Mouse (Mus musculus) stomach, embryonic 15.5 days (tissue): ENCODE results near the gene Mrgpra2a. TPM values are rescaled to one million over a fixed set of nuclear protein-coding genes. Genes with fewer than 3 reads are reported as not detected.
"Not testable (repeated sequence)": the region's sequence is repeated elsewhere in the genome, so short reads cannot be mapped to it uniquely, and the experiment has no call there.

Source experiments
- ATAC-seq: fragments of 200-750 bp; cut with Nextera tagmentation; 2 replicates; pipeline ENCODE4 v1.8.0; 2017; ENCODE audit warnings: low read depth, moderate number of reproducible peaks, moderate TSS enrichment; ENCODE audit not compliant: insufficient read depth, low FRiP score
- H3K27ac ChIP-seq: fragments of 300-500 bp; sonication (generic); 2 replicates; pipeline ENCODE4 v1.5.1; 2015; ENCODE audit warnings: mild to moderate bottlenecking, inconsistent platforms
- H3K27me3 ChIP-seq: fragments of 300-500 bp; sonication (generic); replicated peaks from 2 replicates; pipeline ENCODE4 v1.6.1; 2015; ENCODE audit warnings: inconsistent platforms
- H3K36me3 ChIP-seq: fragments of 300-500 bp; sonication (generic); 2 replicates; pipeline ENCODE4 v1.6.1; 2015; ENCODE audit warnings: inconsistent platforms
- H3K4me1 ChIP-seq: fragments of 300-500 bp; sonication (generic); 2 replicates; pipeline ENCODE4 v1.6.1; 2015; ENCODE audit warnings: inconsistent platforms
- H3K4me2 ChIP-seq: fragments of 300-500 bp; sonication (generic); 2 replicates; pipeline ENCODE4 v1.6.1; 2015; ENCODE audit warnings: mild to moderate bottlenecking, inconsistent platforms
- H3K4me3 ChIP-seq: fragments of 300-500 bp; sonication (generic); replicated peaks from 2 replicates; pipeline ENCODE4 v1.5.1; 2015; ENCODE audit warnings: inconsistent platforms
- H3K9ac ChIP-seq: fragments of 300-500 bp; sonication (generic); 2 replicates; pipeline ENCODE4 v1.6.1; 2015; ENCODE audit warnings: inconsistent platforms
- H3K9me3 ChIP-seq: fragments of 300-500 bp; sonication (generic); 2 replicates; pipeline ENCODE4 v1.6.1; 2016; ENCODE audit warnings: inconsistent platforms
- WGBS: fragments of 180-500 bp; shearing (Covaris S2); methylation state at CpG from one replicate; pipeline ENCODE4 v1.1.7; 2015; 5-methylcytosine and 5-hydroxymethylcytosine counted together
- polyA plus RNA-seq: library from polyadenylated mRNA; unstranded; fragments of >200 nt; fragmentation: Nextera tagmentation; extraction: Ambion mirVana; gene quantifications from 2 replicates; pipeline ENCODE4 v1.2.1, GENCODE M21; 2015

Gene Mrgpra2a
- polyA plus RNA-seq = 0.48 TPM in 1 of 2 replicates, not detected in the other

DNA sequence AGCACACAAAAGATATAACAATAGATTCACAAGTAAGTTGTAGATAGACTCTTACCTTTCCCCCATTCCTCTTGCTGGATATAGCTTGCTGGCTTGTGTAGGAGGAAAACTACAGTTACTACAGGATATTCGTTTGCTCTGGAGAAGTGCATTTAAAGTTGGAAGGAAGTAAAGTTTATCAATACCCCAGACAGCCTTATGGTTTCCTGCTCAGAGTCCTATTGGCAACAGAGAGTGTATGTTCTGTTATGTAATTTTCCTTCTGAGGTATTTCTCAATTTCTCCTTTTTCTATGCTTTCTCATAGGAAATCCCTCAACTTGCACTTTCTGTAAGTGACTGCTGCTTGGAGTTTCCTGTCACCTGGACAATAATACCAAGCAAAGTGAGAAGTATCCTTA lies at the start of gene Mrgpra2a:
Mrgpra2a (minus strand) TSS at position 125 of the 400 bp plus-strand sequence.
- H3K36me3 ChIP-seq = not testable (repeated sequence)

DNA sequence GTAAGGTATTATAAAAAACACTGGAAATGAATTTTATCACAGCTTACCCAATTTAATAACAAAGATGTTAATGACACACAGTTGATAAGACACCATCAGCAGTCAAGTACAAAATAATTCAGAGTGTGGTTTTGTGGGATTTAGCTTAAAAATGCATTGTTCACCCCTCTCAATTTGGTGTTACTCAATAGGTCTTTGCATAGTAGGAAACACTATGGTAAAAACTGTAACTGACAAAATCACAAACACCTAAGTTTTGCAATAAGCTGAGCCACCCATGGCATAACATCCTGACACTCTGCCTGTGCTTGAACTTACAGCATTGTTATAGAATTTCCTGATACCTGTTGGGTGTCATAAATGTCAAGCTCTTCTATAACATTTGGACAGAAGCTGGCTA lies 39.3 kb upstream of the Mrgpra2a start:
- not testable (repeated sequence) for H3K4me1 ChIP-seq, H3K36me3 ChIP-seq, H3K4me2 ChIP-seq, H3K4me3 ChIP-seq, H3K9me3 ChIP-seq, H3K9ac ChIP-seq, H3K27me3 ChIP-seq, H3K27ac ChIP-seq, ATAC-seq

More for the DNA sequence above, at the start of gene Mrgpra2a:
- not testable (repeated sequence) for H3K4me2 ChIP-seq, H3K27me3 ChIP-seq, H3K4me3 ChIP-seq, H3K4me1 ChIP-seq, H3K9me3 ChIP-seq, ATAC-seq, H3K27ac ChIP-seq, H3K9ac ChIP-seq
- no CpG with 5 or more reads among the region's 1 CpGs for WGBS

DNA sequence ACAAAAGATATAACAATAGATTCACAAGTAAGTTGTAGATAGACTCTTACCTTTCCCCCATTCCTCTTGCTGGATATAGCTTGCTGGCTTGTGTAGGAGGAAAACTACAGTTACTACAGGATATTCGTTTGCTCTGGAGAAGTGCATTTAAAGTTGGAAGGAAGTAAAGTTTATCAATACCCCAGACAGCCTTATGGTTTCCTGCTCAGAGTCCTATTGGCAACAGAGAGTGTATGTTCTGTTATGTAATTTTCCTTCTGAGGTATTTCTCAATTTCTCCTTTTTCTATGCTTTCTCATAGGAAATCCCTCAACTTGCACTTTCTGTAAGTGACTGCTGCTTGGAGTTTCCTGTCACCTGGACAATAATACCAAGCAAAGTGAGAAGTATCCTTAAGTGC lies 37.5 kb upstream of the Mrgpra2a start:
- H3K36me3 ChIP-seq, H3K9me3 ChIP-seq, H3K9ac ChIP-seq, H3K27me3 ChIP-seq, H3K4me2 ChIP-seq, H3K4me3 ChIP-seq, H3K4me1 ChIP-seq, ATAC-seq, H3K27ac ChIP-seq: not testable (repeated sequence)
- WGBS = no CpG with 5 or more reads among the region's 1 CpGs

DNA sequence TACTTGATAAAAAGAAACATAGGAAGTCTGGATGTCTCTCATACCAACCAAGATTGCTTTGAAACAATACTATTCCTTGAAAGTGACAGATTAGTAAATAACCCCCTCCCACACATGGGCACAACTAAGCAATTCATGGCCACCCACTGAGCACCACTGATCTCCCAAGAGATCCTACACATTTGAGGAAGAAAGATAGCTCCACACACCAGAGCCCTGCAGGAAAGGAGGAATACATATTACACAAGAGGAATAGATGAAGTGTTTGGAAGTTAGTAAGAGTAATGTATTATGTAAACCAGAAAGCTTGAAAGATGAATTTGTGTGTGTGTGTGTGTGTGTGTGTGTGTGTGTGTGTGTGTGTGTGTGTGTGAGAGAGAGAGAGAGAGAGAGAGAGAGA lies 31.2 kb upstream of the Mrgpra2a start:
- H3K9me3 ChIP-seq, H3K9ac ChIP-seq, H3K4me3 ChIP-seq, H3K4me2 ChIP-seq, H3K4me1 ChIP-seq, H3K27ac ChIP-seq, H3K27me3 ChIP-seq, H3K36me3 ChIP-seq, ATAC-seq: not testable (repeated sequence)

DNA sequence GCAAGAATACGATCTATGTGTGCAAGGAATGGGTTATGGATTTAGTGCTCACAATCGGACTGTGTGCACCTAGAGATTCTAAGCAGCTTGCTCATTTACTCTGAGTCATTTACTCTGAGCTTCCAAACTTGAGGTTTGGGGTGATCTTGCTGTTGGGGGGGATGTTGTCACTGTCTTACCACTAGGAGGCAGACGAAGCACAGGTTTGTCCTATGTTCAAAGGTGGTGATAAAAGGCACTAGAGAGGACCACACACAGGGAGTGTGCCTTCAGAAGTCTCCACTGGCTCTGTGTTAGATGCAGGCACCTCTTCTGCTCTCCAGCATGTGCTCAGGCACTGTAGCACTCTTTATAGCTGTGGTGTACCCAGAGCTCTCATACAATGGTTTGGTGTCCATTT lies 22.0 kb upstream of the Mrgpra2a start:
- not testable (repeated sequence) for H3K9me3 ChIP-seq, H3K27ac ChIP-seq, H3K27me3 ChIP-seq, H3K9ac ChIP-seq, H3K4me2 ChIP-seq, ATAC-seq, H3K4me1 ChIP-seq, H3K4me3 ChIP-seq, H3K36me3 ChIP-seq
- 25% methylated on average over 1 of the region's 3 CpGs for WGBS

DNA sequence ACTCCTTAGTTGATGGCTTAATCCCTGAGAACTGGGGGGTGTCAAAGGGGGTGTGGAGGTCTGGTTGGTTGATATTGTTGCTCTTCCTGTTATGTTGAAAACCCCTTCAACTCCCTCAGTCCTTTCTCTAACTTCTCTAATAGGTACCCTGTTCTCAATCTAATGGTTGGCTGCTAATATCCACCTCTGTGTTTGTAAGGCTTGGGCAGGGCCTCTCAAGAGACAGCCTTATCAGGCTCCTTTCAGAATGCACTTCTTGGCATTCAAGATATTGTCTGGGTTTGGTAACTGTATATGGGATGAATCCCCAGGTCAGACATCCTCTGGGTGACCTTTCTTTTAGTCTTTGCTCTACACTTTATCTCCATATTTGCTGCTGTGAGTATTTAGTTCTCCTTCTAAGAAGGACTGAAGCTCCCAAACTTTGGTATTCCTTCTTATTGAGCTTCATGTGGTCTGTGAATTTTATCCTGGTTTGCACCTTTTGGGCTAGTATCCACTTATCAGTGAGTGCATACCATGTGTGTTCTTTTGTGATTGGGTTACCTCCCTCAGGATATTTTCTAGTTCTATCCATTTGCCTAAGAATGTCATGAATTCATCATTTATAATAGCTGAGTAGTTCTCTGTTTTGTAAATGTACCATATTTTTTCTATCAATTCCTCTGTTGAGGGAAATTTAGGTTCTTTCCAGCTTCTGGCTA lies 13.5 kb upstream of the Mrgpra2a start:
- not testable (repeated sequence) for H3K4me1 ChIP-seq, H3K4me3 ChIP-seq, H3K36me3 ChIP-seq, H3K9ac ChIP-seq, H3K4me2 ChIP-seq, H3K9me3 ChIP-seq, H3K27ac ChIP-seq, ATAC-seq, H3K27me3 ChIP-seq

DNA sequence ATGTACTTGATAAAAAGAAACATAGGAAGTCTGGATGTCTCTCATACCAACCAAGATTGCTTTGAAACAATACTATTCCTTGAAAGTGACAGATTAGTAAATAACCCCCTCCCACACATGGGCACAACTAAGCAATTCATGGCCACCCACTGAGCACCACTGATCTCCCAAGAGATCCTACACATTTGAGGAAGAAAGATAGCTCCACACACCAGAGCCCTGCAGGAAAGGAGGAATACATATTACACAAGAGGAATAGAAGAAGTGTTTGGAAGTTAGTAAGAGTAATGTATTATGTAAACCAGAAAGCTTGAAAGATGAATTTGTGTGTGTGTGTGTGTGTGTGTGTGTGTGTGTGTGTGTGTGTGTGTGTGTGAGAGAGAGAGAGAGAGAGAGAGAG lies 6.2 kb downstream of the Mrgpra2a start:
- H3K36me3 ChIP-seq, H3K9me3 ChIP-seq, H3K9ac ChIP-seq, H3K4me2 ChIP-seq, H3K27ac ChIP-seq, H3K4me3 ChIP-seq, H3K4me1 ChIP-seq, H3K27me3 ChIP-seq, ATAC-seq: not testable (repeated sequence)

DNA sequence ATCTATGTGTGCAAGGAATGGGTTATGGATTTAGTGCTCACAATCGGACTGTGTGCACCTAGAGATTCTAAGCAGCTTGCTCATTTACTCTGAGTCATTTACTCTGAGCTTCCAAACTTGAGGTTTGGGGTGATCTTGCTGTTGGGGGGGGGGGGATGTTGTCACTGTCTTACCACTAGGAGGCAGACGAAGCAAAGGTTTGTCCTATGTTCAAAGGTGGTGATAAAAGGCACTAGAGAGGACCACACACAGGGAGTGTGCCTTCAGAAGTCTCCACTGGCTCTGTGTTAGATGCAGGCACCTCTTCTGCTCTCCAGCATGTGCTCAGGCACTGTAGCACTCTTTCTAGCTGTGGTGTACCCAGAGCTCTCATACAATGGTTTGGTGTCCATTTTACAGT lies 15.5 kb downstream of the Mrgpra2a start:
- not testable (repeated sequence) for H3K4me2 ChIP-seq, H3K27me3 ChIP-seq, H3K9ac ChIP-seq, H3K4me3 ChIP-seq, ATAC-seq, H3K4me1 ChIP-seq, H3K9me3 ChIP-seq, H3K27ac ChIP-seq, H3K36me3 ChIP-seq
- 38% methylated on average over 1 of the region's 2 CpGs for WGBS

DNA sequence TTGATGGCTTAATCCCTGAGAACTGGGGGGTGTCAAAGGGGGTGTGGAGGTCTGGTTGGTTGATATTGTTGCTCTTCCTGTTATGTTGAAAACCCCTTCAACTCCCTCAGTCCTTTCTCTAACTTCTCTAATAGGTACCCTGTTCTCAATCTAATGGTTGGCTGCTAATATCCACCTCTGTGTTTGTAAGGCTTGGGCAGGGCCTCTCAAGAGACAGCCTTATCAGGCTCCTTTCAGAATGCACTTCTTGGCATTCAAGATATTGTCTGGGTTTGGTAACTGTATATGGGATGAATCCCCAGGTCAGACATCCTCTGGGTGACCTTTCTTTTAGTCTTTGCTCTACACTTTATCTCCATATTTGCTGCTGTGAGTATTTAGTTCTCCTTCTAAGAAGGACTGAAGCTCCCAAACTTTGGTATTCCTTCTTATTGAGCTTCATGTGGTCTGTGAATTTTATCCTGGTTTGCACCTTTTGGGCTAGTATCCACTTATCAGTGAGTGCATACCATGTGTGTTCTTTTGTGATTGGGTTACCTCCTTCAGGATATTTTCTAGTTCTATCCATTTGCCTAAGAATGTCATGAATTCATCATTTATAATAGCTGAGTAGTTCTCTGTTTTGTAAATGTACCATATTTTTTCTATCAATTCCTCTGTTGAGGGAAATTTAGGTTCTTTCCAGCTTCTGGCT lies 24.0 kb downstream of the Mrgpra2a start:
- H3K4me3 ChIP-seq, H3K27ac ChIP-seq, H3K27me3 ChIP-seq, H3K36me3 ChIP-seq, H3K4me2 ChIP-seq, H3K4me1 ChIP-seq, H3K9me3 ChIP-seq, H3K9ac ChIP-seq, ATAC-seq: not testable (repeated sequence)

DNA sequence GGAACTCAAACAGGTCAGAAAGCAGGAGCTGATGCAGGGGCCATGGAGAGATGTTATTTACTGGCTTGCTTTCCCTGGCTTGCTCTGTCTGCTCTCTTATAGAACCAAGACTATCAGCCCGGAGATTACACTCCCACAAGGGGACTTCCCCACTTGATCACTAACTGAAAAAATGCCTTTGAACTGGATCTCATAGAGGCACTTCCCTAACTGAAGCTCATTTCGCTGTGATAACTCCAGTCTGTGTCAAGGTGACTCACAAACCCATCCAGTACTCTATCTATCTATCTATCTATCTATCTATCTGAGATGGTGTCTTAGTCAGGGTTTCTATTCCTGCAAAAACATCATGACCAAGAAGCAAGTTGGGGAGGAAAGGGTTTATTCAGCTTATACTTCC lies 41.3 kb downstream of the Mrgpra2a start:
- Histone ChIP-seq H3K4me3 (no peak overlapping the region), H3K9me3 (no peaks in the 10 kb centered on the region), H3K4me2 (no peak overlapping the region), H3K36me3 (no peaks in the 10 kb centered on the region), H3K27ac (no peak overlapping the region), H3K9ac (no peak overlapping the region), H3K4me1 (no peaks in the 10 kb centered on the region), H3K27me3 (no peaks in the 10 kb centered on the region)
- ATAC-seq = no peak
- 67% methylated on average over 2 of the region's 2 CpGs for WGBS

DNA sequence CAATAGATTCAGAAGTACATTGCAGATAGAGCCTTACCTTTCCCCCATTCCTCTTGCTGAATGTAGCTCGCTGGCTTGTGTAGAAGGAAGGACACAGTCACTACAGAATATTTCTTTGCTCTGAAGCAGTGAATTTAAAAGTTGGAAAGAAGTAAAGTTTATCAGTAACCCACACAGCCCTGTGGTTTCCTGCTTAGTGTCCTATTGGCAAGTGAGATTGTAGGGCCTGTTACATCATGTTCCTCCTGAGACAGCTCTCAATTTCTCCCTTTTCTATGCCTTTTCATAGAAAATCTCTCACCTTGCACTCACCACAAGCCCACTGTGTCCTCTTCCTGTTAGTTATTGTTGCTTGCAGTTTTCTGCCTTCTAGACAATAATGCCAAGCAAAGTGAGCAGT lies 42.4 kb downstream of the Mrgpra2a start:
- Histone ChIP-seq H3K9me3 (no peaks in the 10 kb centered on the region), H3K27ac (no peak overlapping the region), H3K4me3 (no peak overlapping the region), H3K27me3 (no peaks in the 10 kb centered on the region), H3K4me2 (no peak overlapping the region), H3K36me3 (no peaks in the 10 kb centered on the region), H3K9ac (no peak overlapping the region), H3K4me1 (no peaks in the 10 kb centered on the region)
- 41% methylated on average over 1 of the region's 1 CpGs for WGBS
- ATAC-seq = no peak

DNA sequence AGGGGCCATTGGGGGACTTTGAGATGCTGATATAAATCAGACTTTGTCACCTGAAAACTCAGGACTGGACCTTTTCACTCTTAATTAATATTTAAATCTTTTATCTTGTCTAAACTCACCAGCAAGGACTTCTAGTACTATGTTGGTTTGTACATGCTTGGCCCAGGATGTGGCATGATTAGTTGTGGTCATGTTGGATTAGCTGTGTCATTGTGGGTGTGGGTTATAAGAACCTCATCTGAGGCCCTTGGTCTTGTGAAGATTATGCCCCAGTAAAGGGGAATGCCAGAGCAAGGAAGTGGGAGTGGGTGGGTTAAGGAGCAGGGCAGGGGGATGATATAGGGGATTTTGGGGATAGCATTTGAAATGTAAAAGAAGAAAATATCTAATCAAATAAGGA lies 50.8 kb downstream of the Mrgpra2a start:
- Histone ChIP-seq H3K36me3 (no peaks in the 10 kb centered on the region), H3K4me2 (no peak overlapping the region), H3K9ac (no peak overlapping the region), H3K9me3 (no peaks in the 10 kb centered on the region), H3K27me3 (no peaks in the 10 kb centered on the region), H3K4me1 (no peaks in the 10 kb centered on the region), H3K27ac (no peak overlapping the region), H3K4me3 (no peak overlapping the region)
- no peak for ATAC-seq
